Mouse (Mus musculus): ENCODE data around the gene Plin4.

- TF ChIP-seq POLR2A (IDR thresholded peaks at IDR 0.05; ENCODE audit: insufficient read depth, low read depth, low read length) (no peak), CTCF (IDR thresholded peaks at IDR 0.05; ENCODE audit: insufficient read depth, low read depth, low read length) (peak; percentile 80; the same call in 1 of the 2 replicates)
Measured at GRCm38 (mm10) chr17:56131814-56132213, 22.2 kb upstream of the Plin4 start.

All from olfactory bulb, adult 2 months (tissue).